Mouse (Mus musculus): ENCODE results near the gene Gstm3. TPM values are rescaled to one million over a fixed set of nuclear protein-coding genes. Genes with fewer than 3 reads are reported as not detected.
"Not testable (repeated sequence)": the region's sequence is repeated elsewhere in the genome, so short reads cannot be mapped to it uniquely, and the experiment has no call there.

The Gstm3 gene
- polyA plus RNA-seq, 1 experiment from 2014 or later = not detected

- 48% methylated on average over 3 of the region's 3 CpGs for WGBS
- H3K27ac ChIP-seq; H3K4me1 ChIP-seq; H3K36me3 ChIP-seq; ATAC-seq (ENCODE audit: insufficient number of reproducible peaks, insufficient read depth, low FRiP score, low TSS enrichment, low read depth); H3K27me3 ChIP-seq; H3K4me3 ChIP-seq; H3K9me3 ChIP-seq; H3K9ac ChIP-seq; H3K4me2 ChIP-seq: not testable (repeated sequence)
Measured at GRCm38 (mm10) chr3:107971101-107971500, 2.0 kb upstream of the Gstm3 start.

- Histone ChIP-seq H3K9ac (no peak overlapping the region), H3K27me3 (peaks cover 3% of the 10 kb centered on the region; the same call in 1 of the 2 replicates), H3K4me2 (no peak overlapping the region), H3K27ac (no peak overlapping the region), H3K36me3 (no peaks in the 10 kb centered on the region), H3K9me3 (no peaks in the 10 kb centered on the region), H3K4me1 (no peaks in the 10 kb centered on the region), H3K4me3 (no peak overlapping the region)
- WGBS = 95% methylated on average over 5 of the region's 5 CpGs
- ATAC-seq (ENCODE audit: insufficient number of reproducible peaks, insufficient read depth, low FRiP score, low TSS enrichment, low read depth) = no peak
Measured at GRCm38 (mm10) chr3:107966631-107967030, 2.5 kb downstream of the Gstm3 start.

- Histone ChIP-seq H3K9ac (no peak overlapping the region), H3K4me1 (no peaks in the 10 kb centered on the region), H3K4me3 (no peak overlapping the region), H3K36me3 (no peaks in the 10 kb centered on the region), H3K4me2 (no peak overlapping the region), H3K27ac (no peak overlapping the region), H3K9me3 (no peaks in the 10 kb centered on the region), H3K27me3 (no peaks in the 10 kb centered on the region; the same call in 1 of the 2 replicates)
- no peak for ATAC-seq (ENCODE audit: insufficient number of reproducible peaks, insufficient read depth, low FRiP score, low TSS enrichment, low read depth)
- 66% methylated on average over 1 of the region's 1 CpGs for WGBS
Measured at GRCm38 (mm10) chr3:107965592-107965991, 3.5 kb downstream of the Gstm3 start.

GRCm38 (mm10) chr3:107964656-107965308 lies 4.3 kb downstream of the Gstm3 start:
- Histone ChIP-seq H3K4me1 (no peaks in the 10 kb centered on the region), H3K36me3 (no peaks in the 10 kb centered on the region), H3K27me3 (no peaks in the 10 kb centered on the region; the same call in 1 of the 2 replicates), H3K4me2 (no peak overlapping the region), H3K9me3 (no peaks in the 10 kb centered on the region), H3K4me3 (no peak overlapping the region), H3K27ac (no peak overlapping the region), H3K9ac (no peak overlapping the region)
- 66% methylated on average over 5 of the region's 5 CpGs for WGBS
- peak; percentile 15; the same call in 1 of the 2 replicates for ATAC-seq (ENCODE audit: insufficient number of reproducible peaks, insufficient read depth, low FRiP score, low TSS enrichment, low read depth)

GRCm38 (mm10) chr3:107964026-107964425 lies 5.1 kb downstream of the Gstm3 start:
- no peak for ATAC-seq (ENCODE audit: insufficient number of reproducible peaks, insufficient read depth, low FRiP score, low TSS enrichment, low read depth)
- 83% methylated on average over 4 of the region's 4 CpGs for WGBS
- Histone ChIP-seq H3K4me2 (no peak overlapping the region), H3K4me3 (no peak overlapping the region), H3K36me3 (no peaks in the 10 kb centered on the region), H3K27me3 (no peaks in the 10 kb centered on the region), H3K9me3 (no peaks in the 10 kb centered on the region), H3K4me1 (no peaks in the 10 kb centered on the region), H3K9ac (no peak overlapping the region), H3K27ac (no peak overlapping the region)

GRCm38 (mm10) chr3:107955260-107955659 lies 13.8 kb downstream of the Gstm3 start:
- WGBS = 85% methylated on average over 9 of the region's 9 CpGs
- not testable (repeated sequence) for H3K4me1 ChIP-seq; H3K36me3 ChIP-seq; H3K4me2 ChIP-seq; H3K27me3 ChIP-seq; H3K9me3 ChIP-seq; H3K27ac ChIP-seq; H3K4me3 ChIP-seq; ATAC-seq (ENCODE audit: insufficient number of reproducible peaks, insufficient read depth, low FRiP score, low TSS enrichment, low read depth); H3K9ac ChIP-seq

- 0 out of 2 replicates have a peak, but pooled peaks cover 3% of the 10 kb centered on the region for H3K4me1 ChIP-seq
- WGBS = 93% methylated on average over 5 of the region's 5 CpGs
- no peaks in the 10 kb centered on the region for H3K27me3 ChIP-seq
- H3K36me3 ChIP-seq = no peaks in the 10 kb centered on the region
- no peak overlapping the region for H3K4me2 ChIP-seq
- no peak overlapping the region for H3K9ac ChIP-seq
- no peak overlapping the region for H3K27ac ChIP-seq
- no peak overlapping the region for H3K4me3 ChIP-seq
- no peaks in the 10 kb centered on the region for H3K9me3 ChIP-seq
- no peak for ATAC-seq (ENCODE audit: insufficient number of reproducible peaks, insufficient read depth, low FRiP score, low TSS enrichment, low read depth)
Measured at GRCm38 (mm10) chr3:107953906-107954305, 15.2 kb downstream of the Gstm3 start.

- no peak overlapping the region for H3K4me3 ChIP-seq
- ATAC-seq (ENCODE audit: insufficient number of reproducible peaks, insufficient read depth, low FRiP score, low TSS enrichment, low read depth) = no peak
Measured at GRCm38 (mm10) chr3:107953328-107953755, 15.7 kb downstream of the Gstm3 start.

GRCm38 (mm10) chr3:107950531-107950930 lies 18.6 kb downstream of the Gstm3 start:
- ATAC-seq (ENCODE audit: insufficient number of reproducible peaks, insufficient read depth, low FRiP score, low TSS enrichment, low read depth) = no peak
- no peaks in the 10 kb centered on the region for H3K27me3 ChIP-seq
- H3K36me3 ChIP-seq = no peaks in the 10 kb centered on the region
- no peaks in the 10 kb centered on the region for H3K9me3 ChIP-seq
- no peaks in the 10 kb centered on the region for H3K4me1 ChIP-seq
- no peak overlapping the region for H3K27ac ChIP-seq
- H3K9ac ChIP-seq = no peak overlapping the region
- no peak overlapping the region for H3K4me2 ChIP-seq
- no peak overlapping the region for H3K4me3 ChIP-seq
- WGBS = 86% methylated on average over 11 of the region's 11 CpGs

More at GRCm38 (mm10) chr3:107953328-107953755, 15.7 kb downstream of the Gstm3 start:
- no peaks in the 10 kb centered on the region for H3K27me3 ChIP-seq
- 18% methylated on average over 6 of the region's 6 CpGs for WGBS
- no peak overlapping the region for H3K4me2 ChIP-seq
- H3K27ac ChIP-seq = no peak overlapping the region
- H3K9me3 ChIP-seq = no peaks in the 10 kb centered on the region
- 0 out of 2 replicates have a peak, but pooled peaks cover 3% of the 10 kb centered on the region for H3K4me1 ChIP-seq
- H3K36me3 ChIP-seq = no peaks in the 10 kb centered on the region
- H3K9ac ChIP-seq = no peak overlapping the region

GRCm38 (mm10) chr3:107949461-107949860 lies 19.6 kb downstream of the Gstm3 start:
- H3K27ac ChIP-seq; H3K9me3 ChIP-seq; H3K9ac ChIP-seq; H3K4me2 ChIP-seq; H3K4me1 ChIP-seq; H3K36me3 ChIP-seq; H3K4me3 ChIP-seq; ATAC-seq (ENCODE audit: insufficient number of reproducible peaks, insufficient read depth, low FRiP score, low TSS enrichment, low read depth); H3K27me3 ChIP-seq: not testable (repeated sequence)
- 88% methylated on average over 1 of the region's 1 CpGs for WGBS

- Histone ChIP-seq H3K27ac (no peak overlapping the region), H3K4me2 (no peak overlapping the region), H3K9ac (no peak overlapping the region), H3K9me3 (no peaks in the 10 kb centered on the region), H3K4me3 (no peak overlapping the region), H3K27me3 (no peaks in the 10 kb centered on the region), H3K4me1 (peaks cover 5% of the 10 kb centered on the region; the same call in 1 of the 2 replicates), H3K36me3 (no peaks in the 10 kb centered on the region)
- WGBS = 51% methylated on average over 4 of the region's 4 CpGs
- no peak for ATAC-seq (ENCODE audit: insufficient number of reproducible peaks, insufficient read depth, low FRiP score, low TSS enrichment, low read depth)
Measured at GRCm38 (mm10) chr3:107945729-107946128, 23.4 kb downstream of the Gstm3 start.

GRCm38 (mm10) chr3:107943239-107943990 lies 25.7 kb downstream of the Gstm3 start, which contains the start of gene Gstm6:
Gene Gstm6, minus strand, starts transcription at chr3:107943749.
- peak within 1 kb of the TSS; percentile 56 for H3K4me2 ChIP-seq
- H3K9ac ChIP-seq = peak within 1 kb of the TSS; percentile 58; the same call in 1 of the 2 replicates
- peaks cover 5% of the 10 kb centered on the region; the same call in 1 of the 2 replicates for H3K4me1 ChIP-seq
- WGBS = 18% methylated on average over 20 of the region's 20 CpGs
- ATAC-seq (ENCODE audit: insufficient number of reproducible peaks, insufficient read depth, low FRiP score, low TSS enrichment, low read depth) = peak; percentile 62; the same call in 1 of the 2 replicates
- no peaks in the 10 kb centered on the region for H3K36me3 ChIP-seq
- H3K9me3 ChIP-seq = no peaks in the 10 kb centered on the region
- H3K4me3 ChIP-seq = peak within 1 kb of the TSS; percentile 34
- no peak within 1 kb of the TSS for H3K27ac ChIP-seq
- no peaks in the 10 kb centered on the region for H3K27me3 ChIP-seq
